Mouse (Mus musculus): ENCODE measurements around the gene Lep.

DNA sequence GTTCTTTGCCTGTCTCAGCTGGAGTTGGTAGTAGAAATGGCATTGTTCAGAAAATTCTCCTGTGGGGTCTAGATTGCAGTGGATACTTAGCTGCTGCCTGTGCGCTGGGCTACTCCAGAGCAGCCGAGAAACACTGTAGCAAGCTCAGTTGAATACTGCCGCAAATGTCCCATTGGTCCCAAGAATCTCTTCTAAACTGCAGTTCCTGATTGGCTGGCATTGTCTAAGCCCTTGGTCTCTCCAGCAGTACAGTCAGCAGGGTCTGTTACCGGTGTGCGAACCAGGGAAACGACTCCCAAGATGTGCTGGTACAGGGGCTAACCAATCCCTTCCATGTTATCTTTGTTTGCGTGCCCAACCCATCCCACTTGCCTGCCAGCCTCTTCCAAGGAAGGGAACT is 32.2 kb downstream of the Lep start:
- TF ChIP-seq CTCF (IDR thresholded peaks at IDR 0.05; ENCODE audit: extremely low read depth, insufficient read length, insufficient replicate concordance, low read depth, low read length) (no peak), POLR2A (IDR thresholded peaks at IDR 0.05; ENCODE audit: low read depth, low read length) (no peak)

Measured in small intestine, adult 2 months (tissue).